Mouse (Mus musculus) heart, embryonic 11.5 days (tissue): Measurements from ENCODE around the gene Glyctk. TPM values are rescaled to one million over a fixed set of nuclear protein-coding genes. Genes with fewer than 3 reads are reported as not detected.

Source experiments
- ATAC-seq: fragments of 200-750 bp; cut with Nextera tagmentation; replicated peaks from 2 replicates; pipeline ENCODE4 v1.8.0; 2017; ENCODE audit warnings: moderate library complexity; ENCODE audit not compliant: insufficient number of reproducible peaks, low FRiP score, low TSS enrichment
- H3K27ac ChIP-seq: fragments of 300-500 bp; sonication (generic); 2 replicates; pipeline ENCODE4 v1.5.1; 2014; ENCODE audit warnings: mild to moderate bottlenecking, low read depth, low read length
- H3K27me3 ChIP-seq: fragments of 300-500 bp; sonication (generic); 2 replicates; pipeline ENCODE4 v1.6.1; 2014; ENCODE audit warnings: mild to moderate bottlenecking, low read length, mixed read lengths; ENCODE audit not compliant: control insufficient read depth, insufficient read depth
- H3K36me3 ChIP-seq: fragments of 300-500 bp; sonication (generic); 2 replicates; pipeline ENCODE4 v1.6.1; 2014; ENCODE audit warnings: mild to moderate bottlenecking, low read length, moderate library complexity, mixed read lengths; ENCODE audit not compliant: control insufficient read depth, insufficient read depth
- H3K4me1 ChIP-seq: fragments of 300-500 bp; sonication (generic); 2 replicates; pipeline ENCODE4 v1.6.1; 2014; ENCODE audit warnings: low read length; ENCODE audit not compliant: control insufficient read depth, insufficient read depth
- H3K4me2 ChIP-seq: fragments of 300-500 bp; sonication (generic); 2 replicates; pipeline ENCODE4 v1.6.1; 2014; ENCODE audit warnings: mild to moderate bottlenecking, moderate library complexity
- H3K4me3 ChIP-seq: fragments of 300-500 bp; sonication (generic); 2 replicates; pipeline ENCODE4 v1.5.1; 2014; ENCODE audit warnings: low read depth, low read length
- H3K9ac ChIP-seq: fragments of 300-500 bp; sonication (generic); 2 replicates; pipeline ENCODE4 v1.6.1; 2014; ENCODE audit warnings: mild to moderate bottlenecking, low read depth, low read length, moderate library complexity
- H3K9me3 ChIP-seq: fragments of 300-500 bp; sonication (generic); replicated peaks from 2 replicates; pipeline ENCODE4 v1.6.1; 2016; ENCODE audit warnings: low read length; ENCODE audit not compliant: control insufficient read depth
- WGBS: fragments of 180-500 bp; shearing (Covaris S2); extraction: QIAGEN DNeasy Blood & Tissue Kit; methylation state at CpG from one replicate; pipeline ENCODE4 v1.1.7; 2014; ENCODE audit not compliant: insufficient replicate concordance; 5-methylcytosine and 5-hydroxymethylcytosine counted together
- polyA plus RNA-seq: library from polyadenylated mRNA; unstranded; fragments of >200 nt; fragmentation: Nextera tagmentation; extraction: Ambion mirVana; gene quantifications from 2 replicates; pipeline ENCODE4 v1.2.1, GENCODE M21; 2014

Glyctk gene
- polyA plus RNA-seq, 1 experiment from 2014 or later = 0.57 TPM

DNA sequence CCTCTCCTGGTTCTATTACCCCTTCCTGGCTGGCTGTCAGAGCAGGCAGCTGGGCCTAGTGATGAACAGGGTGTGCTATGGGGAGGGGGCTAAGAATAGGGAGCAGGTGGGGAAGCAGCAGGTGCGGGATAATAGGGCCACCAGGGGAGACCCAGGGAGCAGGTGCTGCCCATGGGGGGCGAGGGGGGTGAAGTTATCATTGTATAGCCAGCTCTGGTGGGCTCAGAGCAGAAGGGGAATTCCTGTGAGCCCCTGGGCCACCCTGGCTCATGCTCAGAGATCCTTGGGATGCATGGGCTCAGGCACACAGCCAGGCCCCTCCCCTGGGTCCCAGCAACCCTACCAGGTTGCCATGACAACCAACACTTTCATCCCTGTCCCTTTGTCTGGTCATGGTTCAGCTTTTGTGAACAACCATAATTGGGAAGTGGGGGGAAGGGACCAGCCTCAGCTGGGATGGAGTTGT, 31.1 kb downstream of the Glyctk start:
- Histone ChIP-seq H3K36me3 (no peaks in the 10 kb centered on the region), H3K9ac (no peak overlapping the region), H3K4me1 (no peaks in the 10 kb centered on the region), H3K4me3 (no peak overlapping the region), H3K27ac (no peak overlapping the region), H3K9me3 (no peaks in the 10 kb centered on the region), H3K4me2 (no peak overlapping the region), H3K27me3 (no peaks in the 10 kb centered on the region)
- 50% methylated on average over 2 of the region's 2 CpGs for WGBS
- ATAC-seq = no peak

DNA sequence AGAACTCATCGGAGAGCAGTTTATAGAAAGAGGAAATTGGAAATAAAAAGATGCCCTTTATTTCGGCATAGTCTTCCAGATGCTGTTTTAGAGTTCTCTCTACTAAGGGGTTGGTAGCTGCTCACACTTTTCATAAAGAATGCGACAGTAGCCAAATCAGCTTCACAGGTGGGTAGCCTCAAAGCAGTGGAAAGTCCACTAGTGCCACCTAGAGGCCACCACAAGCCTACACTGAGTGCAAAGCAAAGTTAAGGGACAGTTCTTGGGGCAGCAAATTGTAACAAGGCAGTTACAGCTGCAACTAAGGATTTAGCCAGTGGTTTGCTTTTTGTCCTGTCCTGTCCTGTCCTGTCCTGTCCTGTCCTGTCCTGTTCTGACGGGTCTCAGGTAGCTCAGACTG, 34.3 kb downstream of the Glyctk start:
- WGBS = 42% methylated on average over 4 of the region's 4 CpGs
- no peak overlapping the region for H3K4me3 ChIP-seq

GRCm38 (mm10) chr9:106119075-106119474, 38.9 kb downstream of the Glyctk start:
- no peaks in the 10 kb centered on the region for H3K36me3 ChIP-seq
- no peak for ATAC-seq
- no peaks in the 10 kb centered on the region for H3K9me3 ChIP-seq
- H3K4me1 ChIP-seq = no peaks in the 10 kb centered on the region
- H3K9ac ChIP-seq = no peak overlapping the region
- H3K4me2 ChIP-seq = no peak overlapping the region
- H3K4me3 ChIP-seq = no peak overlapping the region
- H3K27ac ChIP-seq = no peak overlapping the region
- no peaks in the 10 kb centered on the region for H3K27me3 ChIP-seq
- whole genome bisulfite sequencing = 73% methylated on average over 9 of the region's 9 CpGs

More for the DNA sequence above, 34.3 kb downstream of the Glyctk start:
- Histone ChIP-seq H3K9ac (no peak overlapping the region), H3K27ac (no peak overlapping the region), H3K4me1 (no peaks in the 10 kb centered on the region), H3K36me3 (no peaks in the 10 kb centered on the region), H3K27me3 (no peaks in the 10 kb centered on the region), H3K4me2 (no peak overlapping the region), H3K9me3 (no peaks in the 10 kb centered on the region)
- ATAC-seq = no peak

DNA sequence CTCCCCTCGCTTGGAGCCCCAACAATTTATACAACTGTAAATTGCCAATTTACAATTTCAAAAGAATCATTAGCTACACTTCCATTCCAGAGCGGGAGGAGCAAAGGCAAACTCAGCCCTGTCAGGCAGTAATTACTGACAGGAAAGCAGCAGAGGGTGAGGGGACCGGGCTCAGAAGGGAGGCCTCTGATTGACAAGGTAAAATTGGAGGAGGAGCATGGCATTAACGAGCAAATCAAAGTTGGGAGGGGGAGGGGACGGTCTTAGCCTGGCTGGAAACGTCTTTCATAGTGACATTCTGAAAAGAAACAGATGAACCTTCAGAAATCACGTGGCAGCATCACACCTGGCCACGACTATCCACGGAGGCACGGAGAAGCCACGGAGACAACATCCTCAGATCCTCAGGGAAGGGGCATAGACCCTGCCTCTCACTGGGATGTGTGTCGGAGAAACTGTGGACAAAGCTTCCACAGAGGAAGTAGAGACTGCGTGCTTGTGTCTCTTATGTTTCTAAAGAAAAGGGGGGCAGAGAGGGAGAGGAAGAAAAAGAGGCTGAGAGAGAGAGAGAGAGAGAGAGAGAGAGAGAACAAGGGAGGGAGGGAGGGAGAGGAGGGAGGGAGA, 42.0 kb downstream of the Glyctk start:
- Histone ChIP-seq H3K9ac (no peak overlapping the region), H3K4me3 (no peak overlapping the region), H3K36me3 (no peaks in the 10 kb centered on the region), H3K9me3 (no peaks in the 10 kb centered on the region), H3K27ac (no peak overlapping the region), H3K4me2 (peak overlapping the region; percentile 35), H3K27me3 (no peaks in the 10 kb centered on the region), H3K4me1 (no peaks in the 10 kb centered on the region)
- 50% methylated on average over 13 of the region's 13 CpGs for WGBS
- no peak for ATAC-seq

- no peak overlapping the region for H3K4me2 ChIP-seq
- H3K27me3 ChIP-seq = no peaks in the 10 kb centered on the region
- no peaks in the 10 kb centered on the region for H3K36me3 ChIP-seq
- no peaks in the 10 kb centered on the region for H3K4me1 ChIP-seq
- WGBS = 33% methylated on average over 10 of the region's 10 CpGs
- no peaks in the 10 kb centered on the region for H3K9me3 ChIP-seq
- H3K4me3 ChIP-seq = no peak overlapping the region
- no peak for ATAC-seq
- no peak overlapping the region for H3K9ac ChIP-seq
- no peak overlapping the region for H3K27ac ChIP-seq
These were observed 45.0 kb downstream of the Glyctk start for GRCm38 (mm10) chr9:106112770-106113423.

- ATAC-seq = no peak
- Histone ChIP-seq H3K4me1 (no peaks in the 10 kb centered on the region), H3K27me3 (no peaks in the 10 kb centered on the region), H3K4me2 (no peak overlapping the region), H3K27ac (no peak overlapping the region), H3K4me3 (no peak overlapping the region), H3K9me3 (no peaks in the 10 kb centered on the region), H3K9ac (no peak overlapping the region), H3K36me3 (no peaks in the 10 kb centered on the region)
- WGBS = 79% methylated on average over 9 of the region's 9 CpGs
These were observed 51.7 kb downstream of the Glyctk start for GRCm38 (mm10) chr9:106106241-106106640.

DNA sequence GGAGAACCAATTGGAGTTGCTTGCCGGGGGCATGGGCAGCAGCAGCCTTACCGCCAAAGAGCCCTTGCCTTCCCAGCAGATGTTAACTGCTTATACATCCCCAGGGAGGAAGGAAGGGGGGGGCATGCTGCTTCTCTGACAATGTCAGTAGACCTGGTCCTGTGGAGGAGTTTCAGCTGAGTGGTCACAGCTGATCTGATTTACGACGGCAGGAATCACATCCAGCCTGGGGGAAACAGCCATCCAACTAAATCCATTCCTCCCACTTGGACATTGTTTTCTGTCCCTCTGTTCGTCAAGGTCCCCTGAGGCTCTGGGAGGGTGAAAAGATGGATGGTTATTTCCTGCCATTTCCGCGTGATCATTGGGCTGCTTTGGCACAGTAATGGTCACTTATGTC, 53.5 kb downstream of the Glyctk start:
- ATAC-seq = no peak
- Histone ChIP-seq H3K4me3 (no peak overlapping the region), H3K9ac (no peak overlapping the region), H3K4me1 (no peaks in the 10 kb centered on the region), H3K4me2 (no peak overlapping the region), H3K36me3 (no peaks in the 10 kb centered on the region), H3K27me3 (no peaks in the 10 kb centered on the region), H3K27ac (no peak overlapping the region), H3K9me3 (no peaks in the 10 kb centered on the region)
- 86% methylated on average over 7 of the region's 7 CpGs for WGBS
